Mouse (Mus musculus): ENCODE results near the gene Fastk.

DNA sequence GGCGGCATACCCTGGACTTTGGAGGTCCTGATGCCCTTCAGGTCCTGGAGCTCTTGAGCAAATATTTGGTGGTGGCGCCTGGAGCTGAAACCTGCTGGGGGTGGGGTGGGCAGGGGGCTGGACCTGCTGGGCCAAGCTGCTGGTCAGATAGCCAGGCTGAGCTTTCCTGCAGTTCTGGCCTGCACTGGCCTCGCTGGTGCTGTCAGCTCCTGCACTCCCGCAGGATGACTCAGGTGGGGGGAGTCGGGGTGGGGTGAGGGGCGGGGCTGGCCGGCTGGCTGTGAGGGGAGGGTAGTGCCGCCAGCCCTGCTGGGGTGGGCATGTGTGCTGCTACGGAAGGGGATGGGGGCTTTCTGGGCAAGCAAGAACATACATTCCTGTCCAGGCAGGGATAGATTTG, 16.5 kb downstream of the Fastk start:
- no peak for TF ChIP-seq CTCF (conservative IDR thresholded peaks at IDR 0.05; ENCODE audit: insufficient read depth, insufficient read length, low read depth, low read length)
- no peak for TF ChIP-seq POLR2A (IDR thresholded peaks at IDR 0.05; ENCODE audit: low read depth, low read length)

All from kidney, adult 2 months (tissue).